Mouse (Mus musculus) hindbrain, postnatal 0 days (tissue): ENCODE measurements around the gene Vangl1. TPM values are rescaled to one million over a fixed set of nuclear protein-coding genes. Genes with fewer than 3 reads are reported as not detected.

Source experiments
- ATAC-seq: fragments of 200-750 bp; cut with Nextera tagmentation; 2 replicates; pipeline ENCODE4 v1.8.0; 2017; ENCODE audit warnings: mild to moderate bottlenecking, moderate TSS enrichment, moderate library complexity
- DNase-seq: peaks from one replicate; pipeline ENCODE4 v3.0.0-alpha.2; 2015; ENCODE audit warnings: low spot score
- H3K27ac ChIP-seq: fragments of 300-500 bp; sonication (generic); 2 replicates; pipeline ENCODE4 v1.5.1; 2014; ENCODE audit warnings: mild to moderate bottlenecking
- H3K27me3 ChIP-seq: fragments of 300-500 bp; sonication (generic); 2 replicates; pipeline ENCODE4 v1.6.1; 2014; ENCODE audit warnings: low read length, mixed read lengths; ENCODE audit not compliant: insufficient read depth
- H3K36me3 ChIP-seq: fragments of 300-500 bp; sonication (generic); 2 replicates; pipeline ENCODE4 v1.6.1; 2014; ENCODE audit warnings: low read length, mixed read lengths; ENCODE audit not compliant: insufficient read depth
- H3K4me1 ChIP-seq: fragments of 300-500 bp; sonication (generic); 2 replicates; pipeline ENCODE4 v1.6.1; 2014; ENCODE audit warnings: antibody characterized with exemption, low read length, mixed read lengths; ENCODE audit not compliant: insufficient read depth
- H3K4me2 ChIP-seq: fragments of 300-500 bp; sonication (generic); 2 replicates; pipeline ENCODE4 v1.6.1; 2014; ENCODE audit warnings: low read depth, mild to moderate bottlenecking, low read length, moderate library complexity, mixed read lengths
- H3K4me3 ChIP-seq: fragments of 300-500 bp; sonication (generic); 2 replicates; pipeline ENCODE4 v1.5.1; 2014; ENCODE audit warnings: low read length
- H3K9ac ChIP-seq: fragments of 300-500 bp; sonication (generic); replicated peaks from 2 replicates; pipeline ENCODE4 v1.6.1; 2014; ENCODE audit warnings: mild to moderate bottlenecking, low read length, moderate library complexity, mixed read lengths
- H3K9me3 ChIP-seq: fragments of 300-500 bp; sonication (generic); 2 replicates; pipeline ENCODE4 v1.6.1; 2016; ENCODE audit warnings: low read length, mixed read lengths
- CTCF ChIP-seq: IDR thresholded peaks from 2 replicates; pipeline ENCODE4 v1.5.1; 2016; ENCODE audit warnings: antibody characterized with exemption, control low read depth, low read depth
- WGBS: fragments of 180-500 bp; shearing (Covaris S2); extraction: QIAGEN DNeasy Blood & Tissue Kit; methylation state at CpG from one replicate; pipeline ENCODE4 v1.1.7; 2014; 5-methylcytosine and 5-hydroxymethylcytosine counted together
- polyA plus RNA-seq: library from polyadenylated mRNA; unstranded; fragments of >200 nt; fragmentation: Nextera tagmentation; extraction: Ambion mirVana; gene quantifications from 2 replicates; pipeline ENCODE4 v1.2.1, GENCODE M21; 2015
- total RNA-seq: library from RNA; depleted of rRNA; stranded (reverse); fragments of >200 nt; gene quantifications from 2 replicates; pipeline ENCODE4 v1.2.3, GENCODE M21; 2014

Gene Vangl1
- total and polyA plus RNA-seq, 2 experiments from 2014 or later, result 7.5 to 13.5 TPM

- no peaks in the 10 kb centered on the region for H3K27me3 ChIP-seq
- no peak for TF ChIP-seq CTCF
- H3K4me2 ChIP-seq, result no peak overlapping the region
- no peak overlapping the region for H3K27ac ChIP-seq
- WGBS, result 14% methylated on average over 6 of the region's 6 CpGs
- H3K4me1 ChIP-seq, result peaks cover 15% of the 10 kb centered on the region
- 0 out of 2 replicates have a peak, but pooled peaks cover 3% of the 10 kb centered on the region for H3K9me3 ChIP-seq
- no peak overlapping the region for H3K9ac ChIP-seq
- H3K4me3 ChIP-seq, result no peak overlapping the region
- H3K36me3 ChIP-seq, result 0 out of 2 replicates have a peak, but pooled peaks cover 8% of the 10 kb centered on the region
- ATAC-seq (no peak), DNase-seq (peak; percentile 56)
These were observed 15.5 kb downstream of the Vangl1 start for GRCm38 (mm10) chr3:102188972-102189371.

DNA sequence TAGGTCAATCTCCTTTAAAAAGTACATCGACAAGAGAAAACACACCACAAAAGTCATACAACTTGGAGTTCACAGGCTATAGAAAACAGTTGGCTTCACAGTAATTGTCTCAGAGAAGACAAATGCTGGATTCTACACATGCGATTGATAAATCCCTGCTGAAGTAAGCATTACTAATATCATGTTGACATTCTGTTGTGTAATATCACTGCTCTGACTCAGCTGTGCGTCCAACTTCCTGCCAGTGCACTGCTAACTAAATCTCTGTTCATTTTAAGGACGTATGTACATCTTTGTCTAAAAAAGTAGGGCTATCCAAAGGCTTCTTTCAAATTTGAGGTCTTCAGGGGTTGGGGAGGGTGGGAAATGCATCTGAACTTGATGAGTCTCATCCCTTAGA is 17.1 kb downstream of the Vangl1 start:
- H3K27ac ChIP-seq, result no peak overlapping the region
- no peak for ATAC-seq
- no peaks in the 10 kb centered on the region for H3K27me3 ChIP-seq
- 84% methylated on average over 4 of the region's 4 CpGs for WGBS
- H3K4me1 ChIP-seq, result peaks cover 5% of the 10 kb centered on the region; the same call in 1 of the 2 replicates
- H3K36me3 ChIP-seq, result 0 out of 2 replicates have a peak, but pooled peaks cover 16% of the 10 kb centered on the region
- TF ChIP-seq CTCF, result no peak
- H3K9me3 ChIP-seq, result 0 out of 2 replicates have a peak, but pooled peaks cover 3% of the 10 kb centered on the region
- no peak overlapping the region for H3K4me2 ChIP-seq
- no peak for DNase-seq
- no peak overlapping the region for H3K4me3 ChIP-seq
- no peak overlapping the region for H3K9ac ChIP-seq

DNA sequence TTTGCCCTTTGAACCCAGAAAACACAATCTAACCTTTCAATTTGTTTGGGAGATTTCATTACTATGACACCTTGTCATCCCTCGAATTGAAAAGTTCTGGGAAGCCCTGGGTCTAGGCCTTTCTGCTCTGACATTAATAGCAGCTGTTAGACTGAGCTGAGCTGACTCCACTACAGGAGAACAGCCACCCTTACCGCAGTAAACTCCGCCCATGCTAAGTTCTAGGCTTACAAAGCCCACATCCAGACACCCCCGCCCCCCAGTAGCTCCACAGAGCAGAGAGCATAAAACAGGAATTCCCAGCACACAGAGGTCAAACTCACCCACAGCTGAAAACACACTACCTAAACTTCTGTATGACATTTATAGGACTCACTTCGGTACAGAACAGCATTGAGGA is 19.8 kb downstream of the Vangl1 start:
- WGBS, result 83% methylated on average over 5 of the region's 5 CpGs
- TF ChIP-seq CTCF, result no peak
- peaks cover 5% of the 10 kb centered on the region; the same call in 1 of the 2 replicates for H3K4me1 ChIP-seq
- H3K27me3 ChIP-seq, result no peaks in the 10 kb centered on the region
- ATAC-seq (no peak), DNase-seq (no peak)
- no peak overlapping the region for H3K27ac ChIP-seq
- no peak overlapping the region for H3K4me2 ChIP-seq
- H3K9ac ChIP-seq, result no peak overlapping the region
- H3K4me3 ChIP-seq, result no peak overlapping the region
- H3K9me3 ChIP-seq, result 0 out of 2 replicates have a peak, but pooled peaks cover 3% of the 10 kb centered on the region
- 0 out of 2 replicates have a peak, but pooled peaks cover 17% of the 10 kb centered on the region for H3K36me3 ChIP-seq

- Histone ChIP-seq H3K9ac (no peak overlapping the region), H3K9me3 (0 out of 2 replicates have a peak, but pooled peaks cover 3% of the 10 kb centered on the region), H3K4me3 (no peak overlapping the region), H3K4me2 (no peak overlapping the region), H3K4me1 (no peaks in the 10 kb centered on the region), H3K27me3 (no peaks in the 10 kb centered on the region), H3K36me3 (0 out of 2 replicates have a peak, but pooled peaks cover 17% of the 10 kb centered on the region), H3K27ac (no peak overlapping the region)
- ATAC-seq, result no peak
- no peak for DNase-seq
- TF ChIP-seq CTCF, result no peak
- 98% methylated on average over 2 of the region's 2 CpGs for WGBS
These were observed 21.9 kb downstream of the Vangl1 start for GRCm38 (mm10) chr3:102182601-102183000.

GRCm38 (mm10) chr3:102181191-102181590 is 23.3 kb downstream of the Vangl1 start:
- DNase-seq (peak; percentile 25), ATAC-seq (peak; percentile 51; the same call in 1 of the 2 replicates)
- Histone ChIP-seq H3K4me2 (no peak overlapping the region), H3K4me3 (no peak overlapping the region), H3K9ac (no peak overlapping the region), H3K36me3 (0 out of 2 replicates have a peak, but pooled peaks cover 11% of the 10 kb centered on the region), H3K27ac (no peak overlapping the region), H3K4me1 (no peaks in the 10 kb centered on the region), H3K9me3 (0 out of 2 replicates have a peak, but pooled peaks cover 3% of the 10 kb centered on the region), H3K27me3 (no peaks in the 10 kb centered on the region)
- WGBS, result 68% methylated on average over 4 of the region's 4 CpGs
- TF ChIP-seq CTCF, result no peak

DNA sequence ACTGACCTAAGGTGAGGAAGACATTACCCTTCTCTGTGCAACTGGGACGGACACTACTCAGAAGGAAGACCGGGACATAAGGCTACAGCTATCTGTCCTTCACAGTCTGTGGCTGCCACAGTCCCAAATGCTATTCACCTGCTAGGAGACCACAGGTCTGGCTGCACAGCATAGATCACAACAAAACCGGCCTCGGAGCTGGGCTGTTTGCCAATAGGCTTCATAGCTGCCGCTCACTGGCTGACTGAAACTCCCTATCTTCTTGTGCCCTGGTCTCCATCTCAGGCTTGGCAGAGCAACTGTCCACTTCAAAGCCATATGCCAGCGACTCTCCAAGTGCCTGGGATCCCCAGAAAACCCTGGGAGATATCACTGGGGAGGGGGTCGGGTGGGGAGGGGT is 23.7 kb downstream of the Vangl1 start:
- 61% methylated on average over 7 of the region's 7 CpGs for WGBS
- peak; percentile 56; the same call in 1 of the 2 replicates for ATAC-seq

DNA sequence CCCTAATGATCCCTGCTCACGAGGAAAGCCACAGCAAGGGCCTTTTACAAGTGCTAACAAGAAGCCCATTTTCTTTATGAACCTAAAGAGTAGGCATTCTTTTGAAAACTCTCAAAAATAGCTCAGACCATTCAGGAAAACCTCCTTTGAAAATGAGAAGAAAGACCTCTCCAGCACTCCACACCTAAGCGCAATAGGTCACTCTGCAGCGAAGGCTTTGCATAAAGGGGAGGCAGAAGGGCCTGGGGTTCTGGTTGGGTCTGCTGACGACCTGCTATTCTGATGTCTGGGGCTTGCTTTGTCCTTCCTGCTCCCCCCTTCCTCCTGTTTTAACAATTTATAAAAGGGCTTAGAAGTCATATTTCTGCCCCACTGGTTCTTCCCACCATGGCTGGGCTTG is 24.6 kb downstream of the Vangl1 start:
- WGBS, result 59% methylated on average over 4 of the region's 4 CpGs
- ATAC-seq, result no peak

More for the DNA sequence above, 23.7 kb downstream of the Vangl1 start:
- 0 out of 2 replicates have a peak, but pooled peaks cover 11% of the 10 kb centered on the region for H3K36me3 ChIP-seq
- H3K9ac ChIP-seq, result no peak overlapping the region
- no peak overlapping the region for H3K4me3 ChIP-seq
- H3K4me2 ChIP-seq, result no peak overlapping the region
- no peak overlapping the region for H3K27ac ChIP-seq
- TF ChIP-seq CTCF, result no peak
- DNase-seq, result peak; percentile 52
- H3K27me3 ChIP-seq, result no peaks in the 10 kb centered on the region
- no peaks in the 10 kb centered on the region for H3K9me3 ChIP-seq
- no peaks in the 10 kb centered on the region for H3K4me1 ChIP-seq

More for the DNA sequence above, 24.6 kb downstream of the Vangl1 start:
- TF ChIP-seq CTCF, result no peak
- no peak overlapping the region for H3K9ac ChIP-seq
- no peaks in the 10 kb centered on the region for H3K4me1 ChIP-seq
- no peak overlapping the region for H3K4me2 ChIP-seq
- H3K36me3 ChIP-seq, result 0 out of 2 replicates have a peak, but pooled peaks cover 11% of the 10 kb centered on the region
- no peaks in the 10 kb centered on the region for H3K27me3 ChIP-seq
- no peak overlapping the region for H3K4me3 ChIP-seq
- no peaks in the 10 kb centered on the region for H3K9me3 ChIP-seq
- no peak overlapping the region for H3K27ac ChIP-seq
- no peak for DNase-seq
